Mouse (Mus musculus): Measurements from ENCODE around the gene Olfr744. TPM values are rescaled to one million over a fixed set of nuclear protein-coding genes. Genes with fewer than 3 reads are reported as not detected.
"Not testable (repeated sequence)": the region's sequence is repeated elsewhere in the genome, so short reads cannot be mapped to it uniquely, and the experiment has no call there.

Olfr744 gene
- polyA plus RNA-seq (2012; rRNA removed) = not detected in 2 replicates

DNA sequence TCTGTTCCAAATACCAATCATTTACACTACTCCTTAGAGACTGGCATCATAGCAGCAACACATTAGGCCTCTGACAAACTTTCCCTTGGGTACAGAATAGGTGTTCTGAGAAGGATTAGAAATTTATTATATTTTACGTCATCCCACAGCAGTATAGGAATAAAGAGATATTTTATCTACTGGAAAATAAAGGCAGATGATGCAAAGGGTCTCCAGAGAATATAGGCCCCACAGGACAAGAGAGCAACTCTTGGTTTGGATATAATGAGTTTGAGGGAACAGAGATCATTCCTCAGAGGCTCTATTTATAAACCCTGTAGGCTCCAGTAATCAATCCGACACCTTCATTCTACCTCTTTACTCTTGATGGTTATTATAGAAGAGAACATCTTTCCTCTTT is at the start of gene Olfr744:
Gene Olfr744 (plus strand): TSS at position 301 of the 400 bp plus-strand sequence.
- Histone ChIP-seq H3K4me3 (replicated peaks; ENCODE audit: insufficient read depth, low read depth, low read length) (no peak within 1 kb of the TSS), H3K27ac (ENCODE audit: insufficient read depth, low read length) (no peak within 1 kb of the TSS), H3K27me3 (ENCODE audit: control insufficient read depth, insufficient read depth, low read length) (no peaks in the 10 kb centered on the region), H3K4me1 (ENCODE audit: control insufficient read depth, insufficient read depth, low read length) (no peaks in the 10 kb centered on the region)
- WGBS = 81% methylated on average over 2 of the region's 2 CpGs
- TF ChIP-seq POLR2A (IDR thresholded peaks at IDR 0.05; ENCODE audit: borderline replicate concordance, insufficient read depth, low read length) (no peak), CTCF (IDR thresholded peaks at IDR 0.05; ENCODE audit: borderline replicate concordance, insufficient read depth, low read depth, low read length) (no peak)
- DNase-seq = no peak

DNA sequence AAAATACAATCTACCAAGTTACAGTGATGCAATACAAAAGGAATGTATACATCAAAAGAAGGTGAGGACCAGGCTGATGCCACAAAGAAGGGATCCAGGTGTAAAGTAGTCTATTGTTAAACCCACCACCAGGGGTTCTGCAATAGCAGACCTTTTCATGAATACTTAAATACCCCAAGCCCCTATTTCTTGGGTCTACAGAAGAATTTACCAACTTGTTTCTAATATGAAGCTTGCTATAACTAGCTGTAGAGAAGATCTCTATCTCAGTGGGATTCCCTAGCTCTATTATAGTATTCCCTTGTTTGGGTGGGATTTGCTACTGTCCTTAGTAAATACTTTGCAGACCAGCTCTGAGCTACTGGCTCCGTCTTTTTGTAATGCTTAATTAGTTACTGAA is 41.6 kb upstream of the Olfr744 start:
- not testable (repeated sequence) for H3K4me1 ChIP-seq (ENCODE audit: control insufficient read depth, insufficient read depth, low read length); DNase-seq; H3K27me3 ChIP-seq (ENCODE audit: control insufficient read depth, insufficient read depth, low read length); H3K27ac ChIP-seq (ENCODE audit: insufficient read depth, low read length); H3K4me3 ChIP-seq (replicated peaks; ENCODE audit: insufficient read depth, low read depth, low read length)
- 39% methylated on average over 1 of the region's 1 CpGs for WGBS

DNA sequence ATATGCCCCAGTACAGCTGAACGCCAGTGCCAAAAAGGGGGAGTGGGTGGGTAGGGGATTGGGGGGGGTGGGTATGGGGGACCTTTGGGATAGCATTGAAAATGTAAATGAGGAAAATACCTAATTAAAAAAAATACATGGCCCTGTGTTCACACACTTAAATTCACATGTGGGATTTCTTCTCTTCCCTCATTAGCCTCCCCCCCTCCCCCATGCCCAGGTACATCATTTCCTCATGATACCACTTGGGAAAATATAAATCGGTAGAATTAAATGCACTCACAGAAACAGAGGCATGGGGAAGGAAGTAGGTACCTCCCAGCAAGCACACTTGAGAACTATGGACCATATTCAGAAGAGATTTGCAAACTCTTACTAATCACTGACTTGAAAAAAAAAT is 24.4 kb downstream of the Olfr744 start, which contains the start of gene Olfr745:
Gene Olfr745 (plus strand): TSS at position 301 of the 400 bp plus-strand sequence.
- Histone ChIP-seq H3K27ac (ENCODE audit: insufficient read depth, low read length) (no peak within 1 kb of the TSS), H3K4me3 (replicated peaks; ENCODE audit: insufficient read depth, low read depth, low read length) (no peak within 1 kb of the TSS), H3K4me1 (ENCODE audit: control insufficient read depth, insufficient read depth, low read length) (no peaks in the 10 kb centered on the region), H3K27me3 (ENCODE audit: control insufficient read depth, insufficient read depth, low read length) (no peaks in the 10 kb centered on the region)
- WGBS = 82% methylated on average over 2 of the region's 2 CpGs
- TF ChIP-seq CTCF (IDR thresholded peaks at IDR 0.05; ENCODE audit: borderline replicate concordance, insufficient read depth, low read depth, low read length) = no peak
- TF ChIP-seq POLR2A (IDR thresholded peaks at IDR 0.05; ENCODE audit: borderline replicate concordance, insufficient read depth, low read length) = no peak
- no peak for DNase-seq

DNA sequence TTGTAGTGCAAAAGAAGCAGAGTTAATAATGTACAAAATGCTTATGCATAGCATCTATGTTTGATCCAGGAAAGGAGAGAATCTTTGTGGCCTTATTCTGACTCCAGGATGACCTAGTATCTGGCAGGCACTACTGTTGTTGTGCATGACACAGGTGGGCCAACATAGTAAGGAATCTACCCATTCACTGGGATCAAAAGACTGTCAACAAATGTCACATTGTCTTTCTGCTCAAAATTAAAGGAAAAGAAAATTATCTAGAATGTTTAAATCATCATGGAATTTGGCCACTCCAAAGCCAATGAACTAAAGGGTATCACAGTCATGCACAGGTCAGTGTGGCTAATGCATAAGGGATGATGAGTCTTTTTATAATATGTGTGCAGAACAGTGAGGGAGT is 32.1 kb downstream of the Olfr744 start, which contains the start of gene Olfr746:
Gene Olfr746 (plus strand): TSS at position 301 of the 400 bp plus-strand sequence.
- H3K27me3 ChIP-seq (ENCODE audit: control insufficient read depth, insufficient read depth, low read length) = no peaks in the 10 kb centered on the region
- TF ChIP-seq CTCF (IDR thresholded peaks at IDR 0.05; ENCODE audit: borderline replicate concordance, insufficient read depth, low read depth, low read length) (no peak), POLR2A (IDR thresholded peaks at IDR 0.05; ENCODE audit: borderline replicate concordance, insufficient read depth, low read length) (no peak)
- H3K4me1 ChIP-seq (ENCODE audit: control insufficient read depth, insufficient read depth, low read length) = no peaks in the 10 kb centered on the region
- no peak within 1 kb of the TSS for H3K4me3 ChIP-seq (replicated peaks; ENCODE audit: insufficient read depth, low read depth, low read length)
- DNase-seq = no peak
- no peak within 1 kb of the TSS for H3K27ac ChIP-seq (ENCODE audit: insufficient read depth, low read length)

Other genes with a start within 250 kb of the Olfr744 start
- not detected in 2 replicates for gene Olfr736, start 233.7 kb upstream of the Olfr744 start, polyA plus RNA-seq (2012; rRNA removed)
- gene Olfr738, start 207.3 kb upstream of the Olfr744 start, polyA plus RNA-seq (2012; rRNA removed) = not detected in 2 replicates
- not detected in 2 replicates for gene Olfr739, start 196.3 kb upstream of the Olfr744 start, polyA plus RNA-seq (2012; rRNA removed)
- not detected in 2 replicates for gene Olfr740, start 169.3 kb upstream of the Olfr744 start, polyA plus RNA-seq (2012; rRNA removed)
- not detected in 2 replicates for gene Olfr741, start 142.1 kb upstream of the Olfr744 start, polyA plus RNA-seq (2012; rRNA removed)
- gene Olfr742, start 111.3 kb upstream of the Olfr744 start, polyA plus RNA-seq (2012; rRNA removed) = not detected in 2 replicates
- gene Olfr743, start 93.0 kb upstream of the Olfr744 start, polyA plus RNA-seq (2012; rRNA removed) = not detected in 2 replicates
- not detected in 2 replicates for gene Olfr745, start 24.5 kb downstream of the Olfr744 start, polyA plus RNA-seq (2012; rRNA removed)
- not detected in 2 replicates for gene Olfr746, start 32.2 kb downstream of the Olfr744 start, polyA plus RNA-seq (2012; rRNA removed)
- not detected in 2 replicates for gene Olfr747, start 78.3 kb downstream of the Olfr744 start, polyA plus RNA-seq (2012; rRNA removed)
- not detected in 2 replicates for gene Olfr748, start 92.5 kb downstream of the Olfr744 start, polyA plus RNA-seq (2012; rRNA removed)
- gene Olfr749, start 130.2 kb downstream of the Olfr744 start, polyA plus RNA-seq (2012; rRNA removed) = not detected in 2 replicates
- gene Ttc5, start 170.6 kb downstream of the Olfr744 start, polyA plus RNA-seq (2012; rRNA removed) = 60.6 and 60.9 TPM in 2 replicates
- not detected in 2 replicates for gene Ccnb1ip1, start 192.9 kb downstream of the Olfr744 start, polyA plus RNA-seq (2012; rRNA removed)
- gene Parp2, start 193.0 kb downstream of the Olfr744 start, polyA plus RNA-seq (2012; rRNA removed) = 61.2 and 62.2 TPM in 2 replicates